Mouse (Mus musculus): ENCODE data around the gene Nup214.

Gene Nup214

GRCm38 (mm10) chr2:32047323-32047722, 73.1 kb downstream of the Nup214 start:
- DNase-seq: peak; percentile 66 to 68

- DNase-seq: no peak
These were observed 77.6 kb downstream of the Nup214 start for GRCm38 (mm10) chr2:32051791-32052190.

GRCm38 (mm10) chr2:32052418-32052817, 78.2 kb downstream of the Nup214 start:
- DNase-seq: no peak

GRCm38 (mm10) chr2:32055357-32055965, 81.2 kb downstream of the Nup214 start:
- DNase-seq: no peak

- DNase-seq: no peak
These were observed 82.3 kb downstream of the Nup214 start for GRCm38 (mm10) chr2:32056524-32056923.

GRCm38 (mm10) chr2:32057360-32057759, 83.1 kb downstream of the Nup214 start:
- no peak for DNase-seq

GRCm38 (mm10) chr2:32057794-32058193, 83.6 kb downstream of the Nup214 start:
- no peak for DNase-seq

- no peak for DNase-seq
These were observed 84.0 kb downstream of the Nup214 start for GRCm38 (mm10) chr2:32058241-32058640.

GRCm38 (mm10) chr2:32058716-32059115, 84.5 kb downstream of the Nup214 start:
- no peak for DNase-seq

GRCm38 (mm10) chr2:32059613-32060012, 85.4 kb downstream of the Nup214 start:
- DNase-seq: no peak

- DNase-seq: no peak
These were observed 86.1 kb downstream of the Nup214 start for GRCm38 (mm10) chr2:32060228-32060805.

GRCm38 (mm10) chr2:32061189-32061588, 87.0 kb downstream of the Nup214 start:
- no peak for DNase-seq

GRCm38 (mm10) chr2:32061722-32062505, 87.7 kb downstream of the Nup214 start:
- DNase-seq: no peak

- DNase-seq: no peak
These were observed 88.6 kb downstream of the Nup214 start for GRCm38 (mm10) chr2:32062626-32063410.

GRCm38 (mm10) chr2:32063451-32064151, 89.4 kb downstream of the Nup214 start:
- DNase-seq: no peak

- peak in 1 of 2 experiments; percentile 42 for DNase-seq
These were observed 90.7 kb downstream of the Nup214 start for GRCm38 (mm10) chr2:32064913-32065312.

- no peak for DNase-seq
These were observed 91.1 kb downstream of the Nup214 start for GRCm38 (mm10) chr2:32065371-32065791.

- DNase-seq: peak; percentile 41 to 59
These were observed 91.8 kb downstream of the Nup214 start for GRCm38 (mm10) chr2:32066005-32066404.

- DNase-seq: no peak
These were observed 94.8 kb downstream of the Nup214 start for GRCm38 (mm10) chr2:32068811-32069607.

GRCm38 (mm10) chr2:32070747-32071146, 96.5 kb downstream of the Nup214 start:
- no peak for DNase-seq

- DNase-seq: no peak
These were observed 100.2 kb downstream of the Nup214 start for GRCm38 (mm10) chr2:32074404-32074803.

- no peak for DNase-seq
These were observed 101.1 kb downstream of the Nup214 start for GRCm38 (mm10) chr2:32075368-32075767.
